Mouse (Mus musculus) spleen, adult 2 months (tissue): ENCODE data around the gene Lpar5. TPM values are rescaled to one million over a fixed set of nuclear protein-coding genes. Genes with fewer than 3 reads are reported as not detected.

Experiments
- DNase-seq, 2 experiments: peaks; one replicate each; pipeline versions ENCODE4 v3.0.0 to v3.0.0-alpha.2; 2012 to 2021; ENCODE audit warnings: low spot score in 2 of 2, low read depth in 1 of 2
- H3K27ac ChIP-seq: fragments of 200-500 bp; 2 replicates; pipeline ENCODE4 v1.5.1; 2012; ENCODE audit warnings: low read length, inconsistent platforms; ENCODE audit not compliant: insufficient read depth
- H3K27me3 ChIP-seq: fragments of 200-500 bp; 2 replicates; pipeline ENCODE4 v1.6.1; 2012; ENCODE audit warnings: mild to moderate bottlenecking, moderate library complexity, low read length, inconsistent platforms; ENCODE audit not compliant: control insufficient read depth, insufficient read depth
- H3K36me3 ChIP-seq: fragments of 200-500 bp; 2 replicates; pipeline ENCODE4 v1.6.1; 2012; ENCODE audit warnings: mild to moderate bottlenecking, low read length, inconsistent platforms; ENCODE audit not compliant: control insufficient read depth, insufficient read depth
- H3K4me1 ChIP-seq: fragments of 200-500 bp; 2 replicates; pipeline ENCODE4 v1.6.1; 2011; ENCODE audit warnings: inconsistent platforms; ENCODE audit not compliant: control insufficient read depth, insufficient read depth, insufficient read length
- H3K4me3 ChIP-seq: fragments of 200-500 bp; 2 replicates; pipeline ENCODE4 v1.5.1; 2011; ENCODE audit warnings: mild to moderate bottlenecking, inconsistent platforms; ENCODE audit not compliant: insufficient read depth, insufficient read length; ENCODE audit errors: extremely low read depth
- CTCF ChIP-seq: fragments of 200-500 bp; IDR thresholded peaks from 2 replicates; pipeline ENCODE4 v1.5.1; 2011; ENCODE audit warnings: mild to moderate bottlenecking, inconsistent platforms; ENCODE audit not compliant: insufficient read depth, insufficient read length, insufficient replicate concordance; ENCODE audit errors: extremely low read depth
- POLR2A ChIP-seq: fragments of 200-500 bp; IDR thresholded peaks from 2 replicates; pipeline ENCODE4 v1.6.1; 2011; ENCODE audit warnings: low read depth, low read length, inconsistent platforms
- WGBS: fragments of 180-500 bp; shearing (Covaris S2); methylation state at CpG from one replicate; pipeline ENCODE4 v1.1.7; 2018; 5-methylcytosine and 5-hydroxymethylcytosine counted together
- polyA plus RNA-seq: library from polyadenylated mRNA; depleted of rRNA; stranded (reverse); fragments of >200 nt; gene quantifications from 2 replicates; pipeline ENCODE4 v1.2.3, GENCODE M21; 2012; rRNA removed

The Lpar5 gene
- polyA plus RNA-seq, 1 experiment, result 62.1 TPM

DNA sequence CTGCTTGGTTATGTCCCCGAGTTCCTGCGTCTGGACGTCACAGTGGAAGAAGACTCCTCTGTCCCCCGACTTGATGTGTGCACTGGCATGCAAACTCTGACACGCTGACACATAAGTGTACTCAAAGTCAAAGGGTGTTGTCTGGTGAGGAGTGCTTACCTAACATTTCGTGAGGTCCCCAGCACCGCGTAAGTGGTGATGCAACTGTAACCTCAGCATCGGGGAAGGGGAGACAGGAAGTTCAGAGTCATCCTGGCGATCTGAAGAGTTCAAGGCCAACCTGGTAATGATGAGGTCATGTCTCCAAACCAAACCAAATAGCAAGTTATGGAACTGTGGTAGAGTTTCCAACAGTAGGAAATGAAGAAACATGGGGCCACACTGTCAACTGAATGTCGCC is 44.8 kb downstream of the Lpar5 start:
- peaks cover 71% of the 10 kb centered on the region for H3K36me3 ChIP-seq
- no peaks in the 10 kb centered on the region for H3K4me1 ChIP-seq
- TF ChIP-seq POLR2A, result no peak
- no peak for TF ChIP-seq CTCF
- H3K27me3 ChIP-seq, result no peaks in the 10 kb centered on the region
- no peak overlapping the region for H3K4me3 ChIP-seq
- 85% methylated on average over 11 of the region's 11 CpGs for WGBS
- DNase-seq, result no peak
- no peak overlapping the region for H3K27ac ChIP-seq

- Histone ChIP-seq H3K36me3 (peaks cover 68% of the 10 kb centered on the region), H3K4me1 (no peaks in the 10 kb centered on the region), H3K27me3 (no peaks in the 10 kb centered on the region), H3K4me3 (no peak overlapping the region), H3K27ac (no peak overlapping the region)
- WGBS, result 92% methylated on average over 8 of the region's 8 CpGs
- TF ChIP-seq POLR2A (no peak), CTCF (no peak)
- no peak for DNase-seq
These were observed 51.7 kb downstream of the Lpar5 start for GRCm38 (mm10) chr6:125119387-125119786.

DNA sequence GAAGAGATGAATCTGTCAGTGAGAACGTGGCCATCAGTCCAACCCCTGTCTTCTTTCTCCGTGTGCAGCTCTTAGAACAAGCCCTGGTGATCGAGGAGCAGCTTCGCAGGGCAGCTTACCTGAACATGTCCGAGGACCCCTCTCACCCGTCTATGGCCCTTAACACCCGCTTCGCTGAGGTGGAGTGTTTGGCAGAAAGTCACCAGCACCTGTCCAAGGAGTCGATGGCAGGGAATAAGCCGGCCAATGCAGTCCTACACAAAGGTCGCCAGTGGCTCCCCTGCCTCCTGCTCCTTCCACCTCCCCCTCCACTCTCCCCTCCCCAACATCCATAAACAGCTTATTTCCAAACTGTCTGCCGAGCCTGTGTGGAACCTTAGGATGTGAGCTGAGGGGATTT is 61.0 kb downstream of the Lpar5 start:
- H3K4me3 ChIP-seq, result no peak overlapping the region
- H3K4me1 ChIP-seq, result peaks cover 5% of the 10 kb centered on the region
- WGBS, result 93% methylated on average over 12 of the region's 12 CpGs
- H3K27me3 ChIP-seq, result no peaks in the 10 kb centered on the region
- no peak for DNase-seq
- no peak for TF ChIP-seq POLR2A
- TF ChIP-seq CTCF, result no peak
- H3K27ac ChIP-seq, result no peak overlapping the region
- H3K36me3 ChIP-seq, result peaks cover 39% of the 10 kb centered on the region

- Histone ChIP-seq H3K4me3 (no peak overlapping the region), H3K27me3 (no peaks in the 10 kb centered on the region), H3K4me1 (peaks cover 5% of the 10 kb centered on the region), H3K36me3 (peaks cover 33% of the 10 kb centered on the region), H3K27ac (no peak overlapping the region)
- no peak for DNase-seq
- 87% methylated on average over 19 of the region's 20 CpGs for WGBS
- TF ChIP-seq CTCF, result no peak
- no peak for TF ChIP-seq POLR2A
These were observed 62.1 kb downstream of the Lpar5 start for GRCm38 (mm10) chr6:125129710-125130402.

DNA sequence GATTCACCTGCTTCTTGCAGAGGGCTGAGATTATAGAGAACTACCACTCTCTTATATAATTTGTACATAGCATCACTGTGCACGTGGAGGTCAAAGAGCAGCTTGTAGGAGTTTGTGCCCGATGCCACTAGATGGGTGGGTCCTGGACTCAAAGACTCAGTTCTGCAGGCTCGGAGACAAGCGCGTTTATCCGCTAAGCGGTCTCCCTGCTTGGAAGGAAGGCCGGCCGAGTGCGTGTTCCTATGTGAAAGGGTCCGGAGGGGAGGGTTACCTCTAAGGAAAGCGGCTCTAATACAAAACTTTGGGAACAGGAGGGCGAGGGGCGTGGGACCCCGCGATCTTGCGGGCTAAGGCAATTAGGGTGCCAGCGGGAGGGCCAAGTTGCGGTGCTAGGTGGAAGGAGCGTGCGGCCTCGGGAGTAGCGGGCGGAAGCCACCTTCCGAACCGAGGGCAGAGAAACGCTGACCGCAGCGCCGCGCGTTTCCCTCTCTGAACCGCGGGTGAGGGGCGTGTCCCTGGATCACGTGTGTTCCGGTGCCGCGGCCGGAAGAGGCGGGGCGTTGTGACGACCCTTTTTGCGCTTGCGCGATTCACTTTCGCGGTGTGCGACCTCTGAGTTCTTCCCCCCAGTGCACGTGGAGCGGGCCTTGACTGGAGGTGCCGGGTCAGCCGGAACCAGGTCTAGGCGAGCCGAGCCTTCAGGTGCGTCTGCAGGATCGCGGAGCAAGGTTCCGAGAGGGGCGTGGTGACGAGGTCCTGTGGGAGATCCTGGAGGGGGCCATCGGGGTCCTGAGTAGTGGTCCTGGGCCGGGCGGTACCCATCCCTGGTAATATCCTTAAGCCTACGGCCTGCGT is 63.8 kb downstream of the Lpar5 start, which contains the start of gene Nop2:
Gene Nop2 (plus strand): TSS at position 608 of the 855 bp plus-strand sequence.
- WGBS, result under 1% methylated on average over 66 of the region's 66 CpGs
- Histone ChIP-seq H3K36me3 (peaks cover 32% of the 10 kb centered on the region), H3K27me3 (no peaks in the 10 kb centered on the region), H3K27ac (peak within 1 kb of the TSS; percentile 81), H3K4me3 (peak within 1 kb of the TSS; percentile 94), H3K4me1 (peaks cover 5% of the 10 kb centered on the region)
- TF ChIP-seq POLR2A (peak; percentile 72), CTCF (no peak)
- DNase-seq, result peak; percentile 85

Other genes starting within 250 kb of the Lpar5 start
- gene Usp5, start 238.4 kb upstream of the Lpar5 start, polyA plus RNA-seq, result 53.8 and 65.3 TPM in 2 replicates
- 30.4 and 39.0 TPM in 2 replicates for gene Cdca3, start 238.4 kb upstream of the Lpar5 start, polyA plus RNA-seq
- 0.13 and 0.37 TPM in 2 replicates for gene Gnb3, start 227.6 kb upstream of the Lpar5 start, polyA plus RNA-seq
- 9.3 and 10.8 TPM in 2 replicates for gene P3h3, start 210.2 kb upstream of the Lpar5 start, polyA plus RNA-seq
- gene Gpr162, start 203.9 kb upstream of the Lpar5 start, polyA plus RNA-seq, result 2.7 and 3.0 TPM in 2 replicates
- gene Cd4, start 179.7 kb upstream of the Lpar5 start, polyA plus RNA-seq, result 34.2 and 35.9 TPM in 2 replicates
- 10.9 and 18.2 TPM in 2 replicates for gene Lag3, start 156.2 kb upstream of the Lpar5 start, polyA plus RNA-seq
- gene Ptms, start 147.8 kb upstream of the Lpar5 start, polyA plus RNA-seq, result 450 and 549 TPM in 2 replicates
- gene Mlf2, start 136.5 kb upstream of the Lpar5 start, polyA plus RNA-seq, result 125 and 140 TPM in 2 replicates
- gene Cops7a, start 102.4 kb upstream of the Lpar5 start, polyA plus RNA-seq, result 106 and 116 TPM in 2 replicates
- 3.4 and 5.4 TPM in 2 replicates for gene Pianp, start 71.2 kb upstream of the Lpar5 start, polyA plus RNA-seq
- 52.2 and 54.3 TPM in 2 replicates for gene Zfp384, start 58.8 kb upstream of the Lpar5 start, polyA plus RNA-seq
- gene Ing4, start 28.2 kb upstream of the Lpar5 start, polyA plus RNA-seq, result 31.8 and 36.2 TPM in 2 replicates
- 34.4 and 35.8 TPM in 2 replicates for gene Acrbp, start 18.2 kb upstream of the Lpar5 start, polyA plus RNA-seq
- 87.4 and 196 TPM in 2 replicates for gene Chd4, start 28.1 kb downstream of the Lpar5 start, polyA plus RNA-seq
- 14.0 and 16.2 TPM in 2 replicates for gene Nop2, start 64.0 kb downstream of the Lpar5 start, polyA plus RNA-seq
- gene Iffo1, start 77.3 kb downstream of the Lpar5 start, polyA plus RNA-seq, result 58.0 and 66.8 TPM in 2 replicates
- gene Gapdh, start 98.5 kb downstream of the Lpar5 start, polyA plus RNA-seq, result 1,160 and 1,333 TPM in 2 replicates
- 84.6 and 110 TPM in 2 replicates for gene Ncapd2, start 123.8 kb downstream of the Lpar5 start, polyA plus RNA-seq
- gene Mrpl51, start 123.9 kb downstream of the Lpar5 start, polyA plus RNA-seq, result 21.2 and 29.4 TPM in 2 replicates
- gene Vamp1, start 147.6 kb downstream of the Lpar5 start, polyA plus RNA-seq, result 41.7 and 46.8 TPM in 2 replicates
- gene Tapbpl, start 163.9 kb downstream of the Lpar5 start, polyA plus RNA-seq, result 24.4 and 38.0 TPM in 2 replicates
- 87.3 and 98.7 TPM in 2 replicates for gene Cd27, start 169.1 kb downstream of the Lpar5 start, polyA plus RNA-seq
- gene Tuba3a, start 218.1 kb downstream of the Lpar5 start, polyA plus RNA-seq, result not detected in 2 replicates
- gene Ltbr, start 246.0 kb downstream of the Lpar5 start, polyA plus RNA-seq, result 22.8 and 24.5 TPM in 2 replicates